Mouse (Mus musculus): ENCODE measurements around the gene Gnl2. TPM values are rescaled to one million over a fixed set of nuclear protein-coding genes. Genes with fewer than 3 reads are reported as not detected.
A peak's percentile ranks its signal among the peaks of the same experiment; 100 is the strongest.

The Gnl2 gene
- polyA plus RNA-seq, 1 experiment: 3.5 TPM

- H3K27ac ChIP-seq (ENCODE audit: insufficient read depth, low read depth, low read length): no peak overlapping the region
- WGBS: 45% methylated on average over 8 of the region's 8 CpGs
- TF ChIP-seq POLR2A (IDR thresholded peaks at IDR 0.05; ENCODE audit: low read depth, low read length) (no peak), CTCF (IDR thresholded peaks at IDR 0.05; ENCODE audit: extremely low read depth, insufficient read length, insufficient replicate concordance, low read depth, low read length) (no peak)
- H3K36me3 ChIP-seq (ENCODE audit: control insufficient read depth, insufficient read depth, low read length): peaks cover 2% of the 10 kb centered on the region; the same call in 1 of the 2 replicates
- H3K27me3 ChIP-seq (ENCODE audit: control insufficient read depth, insufficient read depth, low read length): no peaks in the 10 kb centered on the region
- H3K4me3 ChIP-seq (ENCODE audit: low read depth, low read length): no peak overlapping the region
- H3K4me1 ChIP-seq (ENCODE audit: control insufficient read depth, insufficient read depth, insufficient read length, low read length): peaks cover 8% of the 10 kb centered on the region; the same call in 1 of the 2 replicates
Measured at GRCm38 (mm10) chr4:125063829-125064228, 47.4 kb downstream of the Gnl2 start.

DNA sequence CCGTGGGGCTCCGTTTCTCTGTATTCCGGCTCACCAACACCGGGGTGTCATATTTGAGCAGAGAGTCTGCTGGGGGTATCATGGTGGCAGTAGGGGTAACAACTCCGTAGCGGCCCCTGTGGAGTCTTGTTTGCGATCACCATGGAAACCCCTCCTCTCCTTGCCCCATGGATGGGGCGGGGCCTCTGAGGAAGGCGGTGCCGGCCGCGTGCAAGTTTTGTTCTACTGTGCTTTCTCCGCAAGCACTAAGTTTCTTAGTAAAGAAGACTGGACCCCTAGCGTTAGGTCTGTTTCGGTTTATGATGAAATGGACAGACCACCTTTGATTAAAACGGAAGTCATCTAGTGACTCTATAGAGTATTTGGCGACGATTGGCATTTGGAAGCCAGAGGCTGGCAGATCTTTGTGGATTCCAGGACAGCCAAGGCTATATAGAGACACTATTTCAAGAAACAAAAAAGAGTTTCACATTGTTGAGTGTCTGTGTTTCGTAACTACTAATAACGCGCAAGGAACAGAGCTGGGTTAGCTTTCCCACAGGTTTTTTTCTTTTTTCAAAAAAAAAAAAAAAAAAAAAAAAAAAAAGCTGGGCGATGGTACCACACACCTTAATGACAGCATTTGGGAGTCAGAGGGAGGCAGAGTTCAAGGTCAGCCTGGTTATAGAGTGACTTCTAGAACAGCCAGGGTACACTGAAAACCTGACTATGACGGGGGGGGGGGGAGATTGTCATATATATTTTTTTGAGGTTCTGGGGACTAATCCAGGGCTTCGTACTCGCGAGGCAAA is 49.3 kb downstream of the Gnl2 start, which contains the start of gene Dnali1:
Dnali1 (minus strand) TSS at position 187 of the 791 bp plus-strand sequence.
- no peak for TF ChIP-seq CTCF (IDR thresholded peaks at IDR 0.05; ENCODE audit: extremely low read depth, insufficient read length, insufficient replicate concordance, low read depth, low read length)
- TF ChIP-seq POLR2A (IDR thresholded peaks at IDR 0.05; ENCODE audit: low read depth, low read length): no peak
- Histone ChIP-seq H3K27me3 (ENCODE audit: control insufficient read depth, insufficient read depth, low read length) (no peaks in the 10 kb centered on the region), H3K27ac (ENCODE audit: insufficient read depth, low read depth, low read length) (peak within 1 kb of the TSS; percentile 54; the same call in 1 of the 2 replicates), H3K36me3 (ENCODE audit: control insufficient read depth, insufficient read depth, low read length) (peaks cover 15% of the 10 kb centered on the region), H3K4me3 (ENCODE audit: low read depth, low read length) (peak within 1 kb of the TSS; percentile 79), H3K4me1 (ENCODE audit: control insufficient read depth, insufficient read depth, insufficient read length, low read length) (peaks cover 8% of the 10 kb centered on the region; the same call in 1 of the 2 replicates)
- 1% methylated on average over 26 of the region's 26 CpGs for WGBS

GRCm38 (mm10) chr4:125066490-125067370 is 50.3 kb downstream of the Gnl2 start, which contains the start of gene Snip1:
Snip1 (plus strand) TSS chr4:125066672.
- peaks cover 25% of the 10 kb centered on the region for H3K36me3 ChIP-seq (ENCODE audit: control insufficient read depth, insufficient read depth, low read length)
- no peaks in the 10 kb centered on the region for H3K27me3 ChIP-seq (ENCODE audit: control insufficient read depth, insufficient read depth, low read length)
- peak within 1 kb of the TSS; percentile 54 for H3K27ac ChIP-seq (ENCODE audit: insufficient read depth, low read depth, low read length)
- H3K4me1 ChIP-seq (ENCODE audit: control insufficient read depth, insufficient read depth, insufficient read length, low read length): peaks cover 8% of the 10 kb centered on the region; the same call in 1 of the 2 replicates
- under 1% methylated on average over 76 of the region's 78 CpGs for WGBS
- H3K4me3 ChIP-seq (ENCODE audit: low read depth, low read length): peak within 1 kb of the TSS; percentile 79
- TF ChIP-seq CTCF (IDR thresholded peaks at IDR 0.05; ENCODE audit: extremely low read depth, insufficient read length, insufficient replicate concordance, low read depth, low read length) (no peak), POLR2A (IDR thresholded peaks at IDR 0.05; ENCODE audit: low read depth, low read length) (peak; percentile 80)

DNA sequence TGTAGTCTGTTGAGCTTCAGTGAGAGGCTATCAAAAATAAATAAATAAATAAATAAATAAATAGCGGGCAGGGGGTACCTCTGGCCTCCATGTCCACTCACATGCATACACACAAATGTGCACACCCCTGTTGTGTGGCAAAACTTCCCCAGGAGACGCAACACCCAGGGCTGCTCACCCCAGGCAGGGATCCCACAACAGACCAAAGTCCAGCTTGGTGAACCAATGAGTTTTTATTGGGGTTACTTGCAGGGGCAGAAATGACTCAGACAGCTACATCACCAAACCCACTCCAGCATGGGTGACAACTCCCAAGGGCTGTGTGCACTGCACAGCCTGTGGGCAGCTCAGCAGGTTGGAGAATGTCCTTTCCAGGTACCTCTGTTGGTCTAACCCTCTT is 61.3 kb downstream of the Gnl2 start:
- 50% methylated on average over 2 of the region's 2 CpGs for WGBS
- Histone ChIP-seq H3K4me1 (ENCODE audit: control insufficient read depth, insufficient read depth, insufficient read length, low read length) (peaks cover 6% of the 10 kb centered on the region; the same call in 1 of the 2 replicates), H3K27ac (ENCODE audit: insufficient read depth, low read depth, low read length) (peak overlapping the region; percentile 3; the same call in 1 of the 2 replicates), H3K4me3 (ENCODE audit: low read depth, low read length) (no peak overlapping the region), H3K27me3 (ENCODE audit: control insufficient read depth, insufficient read depth, low read length) (no peaks in the 10 kb centered on the region), H3K36me3 (ENCODE audit: control insufficient read depth, insufficient read depth, low read length) (peaks cover 34% of the 10 kb centered on the region)
- TF ChIP-seq CTCF (IDR thresholded peaks at IDR 0.05; ENCODE audit: extremely low read depth, insufficient read length, insufficient replicate concordance, low read depth, low read length) (no peak), POLR2A (IDR thresholded peaks at IDR 0.05; ENCODE audit: low read depth, low read length) (no peak)

- WGBS: 45% methylated on average over 2 of the region's 2 CpGs
Measured at GRCm38 (mm10) chr4:125078698-125079097, 62.3 kb downstream of the Gnl2 start.

DNA sequence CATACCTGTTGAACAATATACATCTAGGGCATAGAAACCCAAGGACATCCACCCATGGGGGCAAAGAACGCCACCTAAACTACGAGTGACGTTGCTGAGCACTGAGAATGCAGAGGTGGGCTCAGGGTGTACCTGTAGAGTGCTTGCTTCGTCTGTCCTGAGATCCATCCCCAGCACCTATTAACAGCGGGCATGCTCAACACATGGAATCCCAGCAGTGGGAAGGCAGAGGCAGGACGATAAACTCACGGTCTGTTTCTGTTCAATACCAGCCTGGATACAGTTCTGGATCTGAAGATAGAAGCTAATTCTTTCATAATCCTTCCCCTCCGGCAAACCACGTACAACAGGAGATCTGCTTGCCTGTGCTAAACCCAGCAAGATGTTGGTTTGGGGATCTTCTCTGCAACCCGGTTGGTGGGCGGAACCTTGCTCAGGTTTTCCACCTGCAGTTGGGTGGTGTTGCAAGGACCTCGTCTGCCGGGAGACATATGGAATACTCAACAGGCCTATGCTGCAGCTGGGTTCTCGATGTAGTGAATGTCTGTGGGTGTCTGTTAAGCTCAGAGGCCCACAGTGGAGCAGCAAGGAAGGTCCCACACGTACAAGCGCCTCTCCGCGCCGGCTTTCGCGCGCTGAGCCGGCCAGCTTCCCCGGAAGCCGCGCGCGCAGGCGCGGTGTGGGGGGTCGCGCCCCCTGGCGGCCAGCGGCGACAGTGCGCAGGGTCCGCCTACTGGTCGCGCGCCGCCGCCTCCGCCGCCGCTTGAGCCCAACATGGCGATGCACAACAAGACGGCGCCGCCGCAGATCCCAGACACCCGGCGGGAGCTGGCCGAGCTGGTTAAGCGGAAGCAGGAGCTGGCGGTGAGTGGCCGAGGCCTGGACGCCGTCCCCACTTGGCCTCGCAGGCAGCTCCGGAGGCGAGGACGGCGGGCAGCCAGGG is 68.3 kb downstream of the Gnl2 start, which contains the start of gene Meaf6:
Meaf6 (plus strand) TSS at position 732 of the 943 bp plus-strand sequence.
- WGBS: 2% methylated on average over 63 of the region's 63 CpGs
- Histone ChIP-seq H3K36me3 (ENCODE audit: control insufficient read depth, insufficient read depth, low read length) (peaks cover 6% of the 10 kb centered on the region; the same call in 1 of the 2 replicates), H3K27me3 (ENCODE audit: control insufficient read depth, insufficient read depth, low read length) (no peaks in the 10 kb centered on the region), H3K4me1 (ENCODE audit: control insufficient read depth, insufficient read depth, insufficient read length, low read length) (peaks cover 2% of the 10 kb centered on the region; the same call in 1 of the 2 replicates), H3K4me3 (ENCODE audit: low read depth, low read length) (peak within 1 kb of the TSS; percentile 92), H3K27ac (ENCODE audit: insufficient read depth, low read depth, low read length) (peak within 1 kb of the TSS; percentile 92)
- peak; percentile 90 for TF ChIP-seq CTCF (IDR thresholded peaks at IDR 0.05; ENCODE audit: extremely low read depth, insufficient read length, insufficient replicate concordance, low read depth, low read length)
- peak; percentile 59 for TF ChIP-seq POLR2A (IDR thresholded peaks at IDR 0.05; ENCODE audit: low read depth, low read length)

More at GRCm38 (mm10) chr4:125078698-125079097, 62.3 kb downstream of the Gnl2 start:
- TF ChIP-seq CTCF (IDR thresholded peaks at IDR 0.05; ENCODE audit: extremely low read depth, insufficient read length, insufficient replicate concordance, low read depth, low read length) (no peak), POLR2A (IDR thresholded peaks at IDR 0.05; ENCODE audit: low read depth, low read length) (no peak)
- Histone ChIP-seq H3K27ac (ENCODE audit: insufficient read depth, low read depth, low read length) (no peak overlapping the region), H3K4me1 (ENCODE audit: control insufficient read depth, insufficient read depth, insufficient read length, low read length) (peaks cover 6% of the 10 kb centered on the region; the same call in 1 of the 2 replicates), H3K4me3 (ENCODE audit: low read depth, low read length) (no peak overlapping the region), H3K36me3 (ENCODE audit: control insufficient read depth, insufficient read depth, low read length) (peaks cover 24% of the 10 kb centered on the region), H3K27me3 (ENCODE audit: control insufficient read depth, insufficient read depth, low read length) (no peaks in the 10 kb centered on the region)

All from small intestine, adult 2 months (tissue).